Mouse (Mus musculus): ENCODE data around the gene Phf2. TPM values are rescaled to one million over a fixed set of nuclear protein-coding genes. Genes with fewer than 3 reads are reported as not detected.

The Phf2 gene
- 17.8 and 22.5 TPM in 2 replicates for polyA plus RNA-seq (2012; rRNA removed)

DNA sequence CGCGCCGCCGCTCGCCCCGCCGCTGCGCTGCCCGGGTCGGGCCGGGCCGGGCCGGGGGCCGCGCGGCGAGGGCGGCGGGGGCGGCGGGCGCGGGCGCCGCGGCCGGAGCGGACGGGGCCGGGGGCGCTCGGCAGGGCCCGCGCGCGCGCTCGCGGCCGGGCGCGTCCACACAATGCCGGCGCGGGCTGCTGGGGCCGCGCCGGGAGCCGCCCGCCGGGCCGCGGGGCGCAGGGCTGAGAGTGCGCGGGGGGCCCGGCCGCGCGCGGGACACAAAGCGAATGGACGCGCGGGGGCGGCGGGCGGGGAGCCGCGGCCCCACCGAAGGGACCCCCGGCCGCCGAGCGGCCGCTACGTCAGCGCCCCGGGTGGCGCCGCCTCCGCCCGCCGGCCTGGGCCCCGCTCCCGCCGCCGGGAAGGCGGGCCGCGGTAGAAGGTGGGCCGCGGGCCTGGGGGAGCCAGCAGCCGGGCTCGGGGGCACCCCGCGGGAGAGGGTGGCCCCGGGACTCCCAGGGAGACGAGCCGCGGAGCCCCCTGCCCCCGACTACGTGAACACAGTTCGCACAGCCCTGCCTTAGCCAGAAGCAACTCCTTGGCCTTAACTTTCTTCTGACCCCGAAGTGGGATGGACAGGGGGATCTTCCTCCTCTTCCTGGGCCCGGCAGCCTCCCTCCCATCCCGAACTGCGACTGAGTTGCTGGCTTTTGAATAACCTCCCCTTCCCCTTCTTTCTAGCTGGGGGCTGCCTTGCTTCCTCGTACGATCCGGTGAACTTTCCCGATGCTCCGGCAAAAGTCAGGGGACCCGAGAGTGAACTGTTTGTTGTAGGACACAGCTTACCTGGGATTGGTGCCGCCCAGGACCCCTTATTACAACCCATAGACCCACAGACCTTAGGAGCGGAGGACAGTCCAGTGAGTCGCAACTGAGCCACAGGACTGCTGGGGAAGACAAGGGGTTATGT, at the start of gene Phf2:
Phf2 (minus strand) TSS at position 349 of the 961 bp plus-strand sequence.

Other genes starting within 250 kb of the Phf2 start
- 14.5 and 15.0 TPM in 2 replicates for gene Ptpdc1, start 245.5 kb downstream of the Phf2 start, polyA plus RNA-seq (2012; rRNA removed)
- 0.10 and 0.94 TPM in 2 replicates for gene Barx1, start 208.1 kb downstream of the Phf2 start, polyA plus RNA-seq (2012; rRNA removed)
- 47.9 and 49.2 TPM in 2 replicates for gene Fam120a, start 96.9 kb upstream of the Phf2 start, polyA plus RNA-seq (2012; rRNA removed)